Mouse (Mus musculus) forebrain, embryonic 11.5 days (tissue): ENCODE measurements around the gene Cox17. TPM values are rescaled to one million over a fixed set of nuclear protein-coding genes. Genes with fewer than 3 reads are reported as not detected.
A peak's percentile ranks its signal among the peaks of the same experiment; 100 is the strongest.

Source experiments
- ATAC-seq: fragments of 200-750 bp; cut with Nextera tagmentation; replicated peaks from 2 replicates; pipeline ENCODE4 v1.8.0; 2017; ENCODE audit warnings: moderate TSS enrichment; ENCODE audit not compliant: low FRiP score
- DNase-seq: peaks from one replicate; pipeline ENCODE4 v3.0.0-alpha.2; 2017; ENCODE audit warnings: low spot score
- H3K27ac ChIP-seq: fragments of 300-500 bp; sonication (generic); 2 replicates; pipeline ENCODE4 v1.5.1; 2014; ENCODE audit warnings: low read depth, low read length
- H3K27me3 ChIP-seq: fragments of 300-500 bp; sonication (generic); 2 replicates; pipeline ENCODE4 v1.6.1; 2014; ENCODE audit warnings: mild to moderate bottlenecking, low read length, mixed read lengths; ENCODE audit not compliant: control insufficient read depth, insufficient read depth
- H3K36me3 ChIP-seq: fragments of 300-500 bp; sonication (generic); 2 replicates; pipeline ENCODE4 v1.6.1; 2014; ENCODE audit warnings: mild to moderate bottlenecking, low read length, moderate library complexity, mixed read lengths; ENCODE audit not compliant: control insufficient read depth, insufficient read depth
- H3K4me1 ChIP-seq: fragments of 300-500 bp; sonication (generic); replicated peaks from 2 replicates; pipeline ENCODE4 v1.6.1; 2014; ENCODE audit warnings: low read length, mixed read lengths; ENCODE audit not compliant: control insufficient read depth, insufficient read depth
- H3K4me2 ChIP-seq: fragments of 300-500 bp; sonication (generic); 2 replicates; pipeline ENCODE4 v1.6.1; 2014; ENCODE audit warnings: low read depth, mild to moderate bottlenecking, low read length, moderate library complexity, mixed read lengths; ENCODE audit not compliant: severe bottlenecking
- H3K4me3 ChIP-seq: fragments of 300-500 bp; sonication (generic); 2 replicates; pipeline ENCODE4 v1.5.1; 2014; ENCODE audit warnings: low read depth, low read length
- H3K9ac ChIP-seq: fragments of 300-500 bp; sonication (generic); 2 replicates; pipeline ENCODE4 v1.6.1; 2014; ENCODE audit warnings: low read length
- H3K9me3 ChIP-seq: fragments of 300-500 bp; sonication (generic); 2 replicates; pipeline ENCODE4 v1.6.1; 2016; ENCODE audit warnings: low read length, mixed read lengths; ENCODE audit not compliant: control insufficient read depth
- WGBS: fragments of 180-500 bp; shearing (Covaris S2); extraction: QIAGEN DNeasy Blood & Tissue Kit; methylation state at CpG from one replicate; pipeline ENCODE4 v1.1.7; 2014; 5-methylcytosine and 5-hydroxymethylcytosine counted together
- polyA plus RNA-seq: library from polyadenylated mRNA; unstranded; fragments of >200 nt; fragmentation: Nextera tagmentation; extraction: Ambion mirVana; gene quantifications from 2 replicates; pipeline ENCODE4 v1.2.1, GENCODE M21; 2014

The Cox17 gene
- polyA plus RNA-seq, 1 experiment from 2014 or later = 118 TPM

DNA sequence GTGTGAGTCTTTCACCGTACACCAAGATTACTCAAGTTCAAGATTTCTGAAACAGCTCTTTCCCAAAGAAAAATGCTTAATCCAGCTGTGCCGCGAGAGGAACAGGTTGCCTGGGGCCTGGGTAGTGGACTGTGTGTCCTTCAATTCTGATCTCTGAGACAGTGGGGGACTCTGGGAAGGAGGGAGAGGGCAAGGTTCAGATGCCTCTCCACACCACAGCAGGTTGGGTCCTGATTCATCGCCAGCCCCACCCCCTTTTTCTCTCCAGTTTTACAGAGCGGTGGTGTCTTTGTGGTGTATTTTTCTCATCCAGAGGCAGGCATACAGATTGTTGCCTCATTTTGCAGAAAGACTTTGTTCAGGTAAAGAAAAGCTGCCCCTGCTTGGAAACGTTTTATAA, 51.5 kb downstream of the Cox17 start:
- no peak overlapping the region for H3K4me3 ChIP-seq
- 89% methylated on average over 6 of the region's 6 CpGs for WGBS
- no peak for ATAC-seq
- H3K4me2 ChIP-seq = no peak overlapping the region
- no peak overlapping the region for H3K9ac ChIP-seq
- no peak for DNase-seq
- no peaks in the 10 kb centered on the region for H3K27me3 ChIP-seq
- H3K9me3 ChIP-seq = no peaks in the 10 kb centered on the region
- no peaks in the 10 kb centered on the region for H3K36me3 ChIP-seq
- H3K4me1 ChIP-seq = peaks cover 9% of the 10 kb centered on the region; the same call in 1 of the 2 replicates
- H3K27ac ChIP-seq = no peak overlapping the region

DNA sequence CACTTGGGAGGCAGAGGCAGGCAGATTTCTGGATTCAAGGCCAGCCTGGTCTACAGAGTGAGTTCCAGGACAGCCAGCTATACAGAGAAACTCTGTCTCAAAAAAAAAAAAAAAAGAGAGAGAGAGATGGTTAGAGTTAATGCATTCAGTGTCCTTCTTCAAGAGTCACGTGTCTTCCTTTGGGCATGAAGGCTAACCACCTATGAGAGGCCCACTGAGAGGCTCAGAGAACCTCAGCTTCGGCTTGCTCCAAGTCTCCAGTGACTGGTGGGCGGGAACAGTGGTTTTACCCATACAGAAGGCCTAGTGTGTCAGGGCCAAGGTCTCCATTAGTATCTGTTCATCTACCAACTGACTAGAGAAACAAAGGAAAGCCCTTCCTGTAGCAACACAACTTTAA, 52.3 kb downstream of the Cox17 start:
- no peaks in the 10 kb centered on the region for H3K27me3 ChIP-seq
- ATAC-seq = no peak
- H3K4me3 ChIP-seq = no peak overlapping the region
- H3K4me1 ChIP-seq = peaks cover 9% of the 10 kb centered on the region; the same call in 1 of the 2 replicates
- no peak overlapping the region for H3K27ac ChIP-seq
- H3K9ac ChIP-seq = peak overlapping the region; percentile 37; the same call in 1 of the 2 replicates
- 71% methylated on average over 3 of the region's 3 CpGs for WGBS
- no peaks in the 10 kb centered on the region for H3K36me3 ChIP-seq
- DNase-seq = no peak
- peak overlapping the region; percentile 54 for H3K4me2 ChIP-seq
- no peaks in the 10 kb centered on the region for H3K9me3 ChIP-seq

DNA sequence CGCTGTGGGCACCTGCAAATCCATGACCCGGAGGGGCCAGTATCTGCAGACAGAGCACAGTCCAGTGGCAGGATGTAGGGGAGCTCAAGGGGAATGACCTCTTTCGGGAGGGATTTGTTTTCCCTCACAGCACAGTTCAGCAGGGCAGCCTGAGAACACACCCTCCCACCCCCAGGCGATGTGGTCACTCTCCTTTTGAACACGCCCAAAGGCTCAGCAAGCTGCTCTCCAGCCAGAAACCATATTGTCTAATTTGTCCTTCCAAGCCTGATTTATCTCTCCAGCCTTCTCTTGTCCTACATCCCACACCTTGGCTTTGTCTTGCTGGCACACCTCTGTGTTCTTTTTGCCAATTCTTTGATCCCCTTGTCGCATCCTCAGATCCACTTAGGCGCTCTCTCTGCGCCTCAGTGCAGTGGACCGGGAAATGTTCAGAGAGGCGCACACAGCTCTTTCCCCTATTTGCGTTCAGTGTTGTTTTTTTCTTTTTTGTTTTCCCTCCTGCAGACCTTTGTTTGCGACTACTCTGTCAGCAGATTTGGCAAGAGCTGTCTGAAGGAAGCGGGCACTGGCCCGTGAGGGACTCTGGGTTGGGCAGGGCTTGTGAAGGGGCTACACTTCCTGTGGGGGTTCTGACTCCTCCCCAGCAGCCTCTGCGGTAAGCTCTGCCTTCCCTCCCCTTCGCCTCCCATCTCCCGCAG, 52.9 kb downstream of the Cox17 start:
- peak overlapping the region; percentile 34; the same call in 1 of the 2 replicates for H3K27ac ChIP-seq
- H3K9ac ChIP-seq = peak overlapping the region; percentile 37
- 9% methylated on average over 17 of the region's 17 CpGs for WGBS
- DNase-seq (peak; percentile 74), ATAC-seq (peak; percentile 92)
- no peaks in the 10 kb centered on the region for H3K9me3 ChIP-seq
- H3K4me2 ChIP-seq = peak overlapping the region; percentile 54
- no peaks in the 10 kb centered on the region for H3K36me3 ChIP-seq
- H3K4me3 ChIP-seq = peak overlapping the region; percentile 20
- H3K27me3 ChIP-seq = no peaks in the 10 kb centered on the region
- H3K4me1 ChIP-seq = peaks cover 9% of the 10 kb centered on the region; the same call in 1 of the 2 replicates

DNA sequence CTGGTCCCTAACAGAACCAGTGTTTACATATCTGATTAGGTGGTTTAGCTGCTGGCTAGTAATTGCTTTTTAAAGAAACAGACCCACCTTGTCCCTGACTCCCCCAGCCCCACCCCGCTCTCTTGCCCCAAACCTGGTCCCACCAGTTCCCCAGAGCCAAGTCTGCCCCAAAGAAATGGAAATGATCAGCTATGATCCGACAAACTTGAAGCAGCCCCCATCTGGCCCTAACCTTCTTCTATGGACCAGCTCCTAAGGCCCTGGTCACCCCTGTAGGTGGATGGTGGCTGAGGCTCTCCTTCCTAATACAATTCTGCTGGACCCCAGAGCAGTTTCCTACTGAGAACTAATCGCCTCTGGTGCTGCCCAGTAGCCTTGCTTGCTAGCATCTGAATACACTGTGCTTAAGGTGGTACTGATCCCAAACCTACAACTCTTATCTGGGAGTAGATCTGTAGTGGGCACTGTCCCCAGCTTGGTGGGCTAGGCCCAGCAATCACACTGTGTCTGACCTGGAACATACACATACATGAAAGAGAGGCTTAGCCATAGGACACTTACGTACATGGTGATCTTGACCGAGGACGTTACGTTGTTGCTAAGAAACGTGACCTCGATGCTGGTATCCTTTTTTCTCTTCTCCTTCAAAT, 53.6 kb downstream of the Cox17 start:
- ATAC-seq (peak; percentile 39), DNase-seq (no peak)
- WGBS = 74% methylated on average over 9 of the region's 9 CpGs
- Histone ChIP-seq H3K36me3 (no peaks in the 10 kb centered on the region), H3K4me1 (peaks cover 9% of the 10 kb centered on the region; the same call in 1 of the 2 replicates), H3K4me2 (peak overlapping the region; percentile 54; the same call in 1 of the 2 replicates), H3K27ac (0 out of 2 replicates have a peak overlapping the region, but pooled peaks have one; percentile 34), H3K9me3 (no peaks in the 10 kb centered on the region), H3K27me3 (no peaks in the 10 kb centered on the region), H3K9ac (peak overlapping the region; percentile 37; the same call in 1 of the 2 replicates), H3K4me3 (no peak overlapping the region)

DNA sequence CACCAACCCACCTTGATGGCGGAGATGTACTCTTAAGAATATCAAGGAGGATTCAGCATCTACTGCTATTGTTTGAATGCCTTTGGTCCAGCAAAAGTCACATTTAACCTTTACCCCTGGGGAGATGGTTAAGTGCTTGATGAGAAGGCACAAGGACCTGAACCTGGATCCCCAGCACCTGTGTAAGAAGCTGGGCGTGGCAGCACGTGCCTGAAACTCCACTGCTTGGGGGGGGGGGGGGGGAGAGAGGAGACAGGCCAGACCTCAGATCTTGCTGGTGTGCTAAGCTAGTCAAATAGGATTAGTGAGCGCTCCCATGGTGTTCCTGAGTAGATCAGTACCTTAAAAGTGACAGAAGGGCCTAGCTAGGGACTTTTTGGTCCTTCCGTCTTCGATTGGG, 54.7 kb downstream of the Cox17 start:
- DNase-seq (no peak), ATAC-seq (no peak)
- no peak overlapping the region for H3K4me3 ChIP-seq
- H3K9ac ChIP-seq = no peak overlapping the region
- no peaks in the 10 kb centered on the region for H3K27me3 ChIP-seq
- H3K9me3 ChIP-seq = no peaks in the 10 kb centered on the region
- no peaks in the 10 kb centered on the region for H3K36me3 ChIP-seq
- peaks cover 9% of the 10 kb centered on the region; the same call in 1 of the 2 replicates for H3K4me1 ChIP-seq
- H3K4me2 ChIP-seq = no peak overlapping the region
- no peak overlapping the region for H3K27ac ChIP-seq
- WGBS = 77% methylated on average over 6 of the region's 6 CpGs

Other genes with a start within 250 kb of the Cox17 start
- not detected in 2 replicates for gene Nr1i2, start 52.2 kb upstream of the Cox17 start, polyA plus RNA-seq
- 0.39 and 0.41 TPM in 2 replicates for gene Maats1, start 4.8 kb upstream of the Cox17 start, polyA plus RNA-seq
- gene Gm21987, start within 50 bp of the Cox17 start, polyA plus RNA-seq = not detected in 2 replicates
- 0.56 and 1.4 TPM in 2 replicates for gene Popdc2, start 15.2 kb downstream of the Cox17 start, polyA plus RNA-seq
- gene Pla1a, start 86.2 kb downstream of the Cox17 start, polyA plus RNA-seq = 0.15 and 0.25 TPM in 2 replicates
- gene Adprh, start 105.7 kb downstream of the Cox17 start, polyA plus RNA-seq = 135 and 137 TPM in 2 replicates
- 0.45 and 0.73 TPM in 2 replicates for gene Cd80, start 108.6 kb downstream of the Cox17 start, polyA plus RNA-seq
- 30.2 and 31.3 TPM in 2 replicates for gene Timmdc1, start 175.7 kb downstream of the Cox17 start, polyA plus RNA-seq
- 72.4 and 75.5 TPM in 2 replicates for gene Poglut1, start 203.3 kb downstream of the Cox17 start, polyA plus RNA-seq
- 77.6 and 85.0 TPM in 2 replicates for gene Tmem39a, start 211.7 kb downstream of the Cox17 start, polyA plus RNA-seq